Mouse (Mus musculus) urinary bladder, adult 18-20 months (tissue): ENCODE results near the gene Olfr118.
"Not testable (repeated sequence)": the region's sequence is repeated elsewhere in the genome, so short reads cannot be mapped to it uniquely, and the experiment has no call there.

ENCODE experiments used
- DNase-seq, 2 experiments: peaks; one replicate each; pipeline ENCODE4 v3.0.0; 2022; ENCODE audit warnings: low spot score in 2 of 2, mixed read lengths in 2 of 2

Gene Olfr118

GRCm38 (mm10) chr17:37666688-37667087 is at the start of gene Olfr118:
Gene Olfr118, plus strand, starts transcription at chr17:37666988.
- no peak for DNase-seq

DNA sequence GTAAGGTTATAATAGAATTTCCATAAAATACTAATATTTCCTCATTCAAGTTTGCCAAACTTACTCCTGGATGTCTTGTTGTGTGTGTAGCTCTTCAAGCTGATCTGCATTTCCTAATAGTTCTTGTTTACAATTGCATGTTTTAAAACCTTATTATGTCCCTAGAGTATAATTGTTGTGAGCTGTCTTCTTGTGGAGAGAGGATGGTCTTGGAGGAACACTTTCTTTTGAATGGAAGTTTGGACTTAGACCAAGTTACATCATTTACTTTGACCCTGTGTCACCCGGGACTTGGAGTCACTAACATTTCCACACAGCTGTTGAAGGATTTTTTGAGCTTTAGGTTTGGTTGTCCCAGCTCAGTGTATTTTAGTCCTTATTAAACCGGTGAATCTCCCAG is 39.8 kb upstream of the Olfr118 start, which contains the start of the genes Olfr115 and Olfr116:
Olfr115 (minus strand) TSS at position 101 of the 400 bp plus-strand sequence.
Olfr116 (minus strand) TSS at position 191 of the 400 bp plus-strand sequence.
- DNase-seq, result no peak

- no peak for DNase-seq
These were observed 3.1 kb upstream of the Olfr118 start, which contains the start of gene Olfr117 for GRCm38 (mm10) chr17:37663682-37664081. Gene Olfr117, minus strand, starts transcription at chr17:37663782.

- not testable (repeated sequence) for DNase-seq
These were observed 29.5 kb downstream of the Olfr118 start, which contains the start of gene Olfr119 for GRCm38 (mm10) chr17:37696264-37696663. Gene Olfr119, plus strand, starts transcription at chr17:37696564.

GRCm38 (mm10) chr17:37721508-37721907 is 54.7 kb downstream of the Olfr118 start, which contains the start of gene Olfr120:
Gene Olfr120, plus strand, starts transcription at chr17:37721808.
- DNase-seq, result no peak
